Mouse (Mus musculus): ENCODE results near the gene Bud31.
A peak's percentile ranks its signal among the peaks of the same experiment; 100 is the strongest.

- TF ChIP-seq EP300 (IDR thresholded peaks at IDR 0.05; ENCODE audit: insufficient read depth, low read depth, low read length): peak; percentile 68; the same call in 1 of the 2 replicates
- TF ChIP-seq CTCF (IDR thresholded peaks at IDR 0.05): no peak
Measured at GRCm38 (mm10) chr5:145166536-145167305, 26.6 kb downstream of the Bud31 start, which contains the start of the genes Ptcd1 and Cpsf4.

Data from heart, adult 2 months (tissue).